8 mouse cellular contexts compared by ENCODE assay signal in genomic region chr9:94537051-94537917, GRCm38 (mm10). TPM values are rescaled to one million over a fixed set of nuclear protein-coding genes. Genes with fewer than 3 reads are reported as not detected.
DNase-seq lines count a peak whose midpoint lies in the region; ATAC-seq and TF ChIP-seq lines count a peak whose summit lies in the region.

No protein-coding gene starts in this region.

- H3K4me2 ChIP-seq in forebrain, embryonic 12.5 days: peak overlapping the region; percentile 75
- peak overlapping the region; percentile 95 for H3K4me2 ChIP-seq in heart, postnatal 0 days (ENCODE audit: low read depth, low read length)
- peak overlapping the region; percentile 82 for H3K4me2 ChIP-seq in neural tube, embryonic 14.5 days (ENCODE audit: low read depth, low read length)

- no peaks in the 10 kb centered on the region for H3K9me3 ChIP-seq in forebrain, embryonic 12.5 days
- H3K9me3 ChIP-seq in heart, postnatal 0 days (replicated peaks; ENCODE audit: control insufficient read depth, low read length): no peaks in the 10 kb centered on the region
- no peaks in the 10 kb centered on the region for H3K9me3 ChIP-seq in neural tube, embryonic 14.5 days (ENCODE audit: control insufficient read depth, low read length)

- under 1% methylated on average over 97 of the region's 103 CpGs for WGBS in forebrain, embryonic 12.5 days
- WGBS in heart, postnatal 0 days: under 1% methylated on average over 93 of the region's 103 CpGs
- WGBS in neural tube, embryonic 14.5 days: under 1% methylated on average over 97 of the region's 103 CpGs

- H3K27ac ChIP-seq in forebrain, embryonic 12.5 days: peak overlapping the region; percentile 94
- H3K27ac ChIP-seq in heart, postnatal 0 days (ENCODE audit: low read depth): peak overlapping the region; percentile 99
- peak overlapping the region; percentile 97 for H3K27ac ChIP-seq in neural tube, embryonic 14.5 days (ENCODE audit: low read depth, low read length)

- H3K4me1 ChIP-seq in forebrain, embryonic 12.5 days: peaks cover 41% of the 10 kb centered on the region
- H3K4me1 ChIP-seq in heart, postnatal 0 days (ENCODE audit: control insufficient read depth, insufficient read depth): peaks cover 19% of the 10 kb centered on the region
- H3K4me1 ChIP-seq in neural tube, embryonic 14.5 days (ENCODE audit: control insufficient read depth, insufficient read depth, low read length): peaks cover 9% of the 10 kb centered on the region

- DNase-seq in c-Kit-positive CD71-positive TER-119-positive erythroid progenitor cells, embryonic 14.5 days (ENCODE audit: low spot score): peak; percentile 50
- DNase-seq in heart, postnatal 0 days (ENCODE audit: low spot score): peak; percentile 70
- DNase-seq in kidney, postnatal 4 days: peak; percentile 73 to 84
- peak; percentile 73 to 77 for DNase-seq in lung, adult 18-20 months
- DNase-seq in testis, postnatal 10 days (ENCODE audit: low spot score): peak; percentile 71

- TF ChIP-seq EP300 in heart, postnatal 0 days (IDR thresholded peaks at IDR 0.05; ENCODE audit: low read depth): no peak

- ATAC-seq in CD4-positive, CD25-positive, alpha-beta regulatory T cell, adult 4 months: peak; percentile 26
- ATAC-seq in forebrain, embryonic 12.5 days (ENCODE audit: low FRiP score): peak; percentile 64
- peak; percentile 31 for ATAC-seq in heart, postnatal 0 days (ENCODE audit: insufficient read depth, low read depth)
- peak; percentile 75 for ATAC-seq in neural tube, embryonic 14.5 days (ENCODE audit: low read depth)

- no peaks in the 10 kb centered on the region for H3K36me3 ChIP-seq in forebrain, embryonic 12.5 days (replicated peaks)
- H3K36me3 ChIP-seq in heart, postnatal 0 days (replicated peaks; ENCODE audit: control insufficient read depth, insufficient read depth, low read length): no peaks in the 10 kb centered on the region
- no peaks in the 10 kb centered on the region for H3K36me3 ChIP-seq in neural tube, embryonic 14.5 days (ENCODE audit: control insufficient read depth, insufficient read depth, low read length)

- no peaks in the 10 kb centered on the region for H3K27me3 ChIP-seq in forebrain, embryonic 12.5 days
- no peaks in the 10 kb centered on the region for H3K27me3 ChIP-seq in heart, postnatal 0 days (ENCODE audit: control insufficient read depth, insufficient read depth, low read length)
- no peaks in the 10 kb centered on the region; the same call in 1 of the 2 replicates for H3K27me3 ChIP-seq in neural tube, embryonic 14.5 days (ENCODE audit: control insufficient read depth, insufficient read depth, low read length)

- H3K4me3 ChIP-seq in forebrain, embryonic 12.5 days (replicated peaks): peak overlapping the region; percentile 70
- H3K4me3 ChIP-seq in heart, postnatal 0 days (ENCODE audit: low read depth, low read length): peak overlapping the region; percentile 62
- peak overlapping the region; percentile 77 for H3K4me3 ChIP-seq in neural tube, embryonic 14.5 days (ENCODE audit: low read depth, low read length)

- H3K9ac ChIP-seq in forebrain, embryonic 12.5 days: peak overlapping the region; percentile 80
- peak overlapping the region; percentile 88 for H3K9ac ChIP-seq in heart, postnatal 0 days (replicated peaks; ENCODE audit: low read depth, low read length)
- peak overlapping the region; percentile 74 for H3K9ac ChIP-seq in neural tube, embryonic 14.5 days (replicated peaks; ENCODE audit: low read depth, low read length)

- TF ChIP-seq CTCF in heart, postnatal 0 days (IDR thresholded peaks at IDR 0.05; ENCODE audit: low read depth): peak; percentile 42

RNA-seq across cellular contexts. Expression of gene 1190002N15Rik, which starts 0.6 kb away (rescaled TPM):
- polyA plus RNA-seq in CD4-positive, CD25-positive, alpha-beta regulatory T cell, adult 4 months (2017; shearing (Covaris generic)): 1 to 10 TPM; 3.7 to 4.7 TPM
- polyA plus RNA-seq in forebrain, embryonic 12.5 days (2016; fragmentation: Nextera tagmentation; extraction: Ambion mirVana): 6.1 and 11.1 TPM in 2 replicates
- 52.0 and 56.4 TPM in 2 replicates for total RNA-seq in heart, postnatal 0 days (2014; rRNA removed; ENCODE audit: low replicate concordance)
- polyA plus RNA-seq in heart, postnatal 0 days (2015; fragmentation: Nextera tagmentation; extraction: Ambion mirVana): 10.8 and 11.2 TPM in 2 replicates
- polyA plus RNA-seq in neural tube, embryonic 14.5 days (2014; fragmentation: Nextera tagmentation; extraction: Ambion mirVana): 8.8 and 11.1 TPM in 2 replicates

Comparison
In these comparisons a context has a peak if more than half of its experiments do, and no peak if none do; other contexts are left out.
1. Peak in every context shown above with its lines: DNase-seq, ATAC-seq, H3K4me3 ChIP-seq and H3K27ac ChIP-seq.